Mouse (Mus musculus): ENCODE data around the gene Trim60. TPM values are rescaled to one million over a fixed set of nuclear protein-coding genes. Genes with fewer than 3 reads are reported as not detected.

Trim60 gene
- total RNA-seq (2014; fragmentation: Nextera tagmentation) (not detected in 2 replicates), total RNA-seq (2017) (0.06 and 0.11 TPM in 2 replicates), polyA plus RNA-seq (2012) (not detected in 2 replicates)

GRCm38 (mm10) chr8:65018423-65018822, at the start of gene Trim60, which contains the start of gene Trim61:
Gene Trim60, minus strand, starts transcription at chr8:65018584.
Gene Trim61, minus strand, starts transcription at chr8:65018523.
- Histone ChIP-seq H3K9me3 (replicated peaks) (no peaks in the 10 kb centered on the region), H3K4me3 (ENCODE audit: low read depth, low read length) (no peak within 1 kb of the TSS), H3K27me3 (ENCODE audit: insufficient read depth, low read length) (peaks cover 10% of the 10 kb centered on the region; the same call in 1 of the 2 replicates), H3K36me3 (replicated peaks) (no peaks in the 10 kb centered on the region), H3K4me1 (ENCODE audit: insufficient read depth, low read depth, low read length) (no peaks in the 10 kb centered on the region)
- TF ChIP-seq GATA1 (IDR thresholded peaks at IDR 0.05; ENCODE audit: borderline replicate concordance, low read length) (no peak), TAL1 (conservative IDR thresholded peaks at IDR 0.05; ENCODE audit: low read depth, low read length) (no peak), GATA2 (IDR thresholded peaks at IDR 0.05; ENCODE audit: borderline replicate concordance, low read depth, low read length) (no peak), CTCF (IDR thresholded peaks at IDR 0.05; ENCODE audit: low read depth, low read length) (no peak), POLR2AphosphoS5 (IDR thresholded peaks at IDR 0.05; ENCODE audit: insufficient replicate concordance, low read depth, low read length) (no peak)
- no peak for ATAC-seq (ENCODE audit: extremely low read depth, insufficient number of reproducible peaks, low FRiP score, poor library complexity, severe bottlenecking)
- DNase-seq (ENCODE audit: low spot score): no peak

GRCm38 (mm10) chr8:65067694-65068472, 49.5 kb upstream of the Trim60 start:
- Histone ChIP-seq H3K9me3 (replicated peaks) (no peaks in the 10 kb centered on the region), H3K4me3 (ENCODE audit: low read depth, low read length) (no peak overlapping the region), H3K36me3 (replicated peaks) (no peaks in the 10 kb centered on the region), H3K27me3 (ENCODE audit: insufficient read depth, low read length) (no peaks in the 10 kb centered on the region), H3K4me1 (ENCODE audit: insufficient read depth, low read depth, low read length) (no peaks in the 10 kb centered on the region; the same call in 1 of the 2 replicates)
- TF ChIP-seq POLR2AphosphoS5 (IDR thresholded peaks at IDR 0.05; ENCODE audit: insufficient replicate concordance, low read depth, low read length): no peak
- DNase-seq (ENCODE audit: low spot score): no peak
- ATAC-seq (ENCODE audit: extremely low read depth, insufficient number of reproducible peaks, low FRiP score, poor library complexity, severe bottlenecking): no peak

- H3K4me3 ChIP-seq (ENCODE audit: low read depth, low read length): no peak overlapping the region
- no peaks in the 10 kb centered on the region for H3K27me3 ChIP-seq (ENCODE audit: insufficient read depth, low read length)
- ATAC-seq (ENCODE audit: extremely low read depth, insufficient number of reproducible peaks, low FRiP score, poor library complexity, severe bottlenecking) (no peak), DNase-seq (ENCODE audit: low spot score) (no peak)
- H3K9me3 ChIP-seq (replicated peaks): no peaks in the 10 kb centered on the region
- no peaks in the 10 kb centered on the region for H3K36me3 ChIP-seq (replicated peaks)
- TF ChIP-seq TAL1 (conservative IDR thresholded peaks at IDR 0.05; ENCODE audit: low read depth, low read length): no peak
- TF ChIP-seq GATA2 (IDR thresholded peaks at IDR 0.05; ENCODE audit: borderline replicate concordance, low read depth, low read length): no peak
- no peaks in the 10 kb centered on the region; the same call in 1 of the 2 replicates for H3K4me1 ChIP-seq (ENCODE audit: insufficient read depth, low read depth, low read length)
These were observed 48.6 kb upstream of the Trim60 start for GRCm38 (mm10) chr8:65067031-65067430.

GRCm38 (mm10) chr8:65065622-65066021, 47.2 kb upstream of the Trim60 start:
- Histone ChIP-seq H3K4me3 (ENCODE audit: low read depth, low read length) (no peak overlapping the region), H3K9me3 (replicated peaks) (no peaks in the 10 kb centered on the region), H3K36me3 (replicated peaks) (no peaks in the 10 kb centered on the region), H3K27me3 (ENCODE audit: insufficient read depth, low read length) (no peaks in the 10 kb centered on the region), H3K4me1 (ENCODE audit: insufficient read depth, low read depth, low read length) (no peaks in the 10 kb centered on the region; the same call in 1 of the 2 replicates)
- DNase-seq (ENCODE audit: low spot score) (no peak), ATAC-seq (ENCODE audit: extremely low read depth, insufficient number of reproducible peaks, low FRiP score, poor library complexity, severe bottlenecking) (no peak)
- TF ChIP-seq CTCF (IDR thresholded peaks at IDR 0.05; ENCODE audit: low read depth, low read length): no peak
- TF ChIP-seq GATA1 (IDR thresholded peaks at IDR 0.05; ENCODE audit: borderline replicate concordance, low read length): no peak
- TF ChIP-seq TAL1 (conservative IDR thresholded peaks at IDR 0.05; ENCODE audit: low read depth, low read length): no peak
- TF ChIP-seq GATA2 (IDR thresholded peaks at IDR 0.05; ENCODE audit: borderline replicate concordance, low read depth, low read length): no peak
- TF ChIP-seq POLR2AphosphoS5 (IDR thresholded peaks at IDR 0.05; ENCODE audit: insufficient replicate concordance, low read depth, low read length): no peak

GRCm38 (mm10) chr8:65064071-65064470, 45.7 kb upstream of the Trim60 start:
- Histone ChIP-seq H3K4me1 (ENCODE audit: insufficient read depth, low read depth, low read length) (no peaks in the 10 kb centered on the region; the same call in 1 of the 2 replicates), H3K9me3 (replicated peaks) (no peaks in the 10 kb centered on the region), H3K27me3 (ENCODE audit: insufficient read depth, low read length) (no peaks in the 10 kb centered on the region), H3K36me3 (replicated peaks) (no peaks in the 10 kb centered on the region), H3K4me3 (ENCODE audit: low read depth, low read length) (no peak overlapping the region)
- ATAC-seq (ENCODE audit: extremely low read depth, insufficient number of reproducible peaks, low FRiP score, poor library complexity, severe bottlenecking) (no peak), DNase-seq (ENCODE audit: low spot score) (no peak)
- no peak for TF ChIP-seq TAL1 (conservative IDR thresholded peaks at IDR 0.05; ENCODE audit: low read depth, low read length)
- TF ChIP-seq GATA1 (IDR thresholded peaks at IDR 0.05; ENCODE audit: borderline replicate concordance, low read length): no peak
- TF ChIP-seq POLR2AphosphoS5 (IDR thresholded peaks at IDR 0.05; ENCODE audit: insufficient replicate concordance, low read depth, low read length): no peak

- no peak overlapping the region for H3K4me3 ChIP-seq (ENCODE audit: low read depth, low read length)
- H3K36me3 ChIP-seq (replicated peaks): no peaks in the 10 kb centered on the region
- H3K9me3 ChIP-seq (replicated peaks): no peaks in the 10 kb centered on the region
- 0 out of 2 replicates have a peak, but pooled peaks cover 6% of the 10 kb centered on the region for H3K27me3 ChIP-seq (ENCODE audit: insufficient read depth, low read length)
- DNase-seq (ENCODE audit: low spot score) (no peak), ATAC-seq (ENCODE audit: extremely low read depth, insufficient number of reproducible peaks, low FRiP score, poor library complexity, severe bottlenecking) (no peak)
- H3K4me1 ChIP-seq (ENCODE audit: insufficient read depth, low read depth, low read length): no peaks in the 10 kb centered on the region
- no peak for TF ChIP-seq POLR2AphosphoS5 (IDR thresholded peaks at IDR 0.05; ENCODE audit: insufficient replicate concordance, low read depth, low read length)
These were observed 43.8 kb upstream of the Trim60 start for GRCm38 (mm10) chr8:65062195-65062594.

- Histone ChIP-seq H3K9me3 (replicated peaks) (no peaks in the 10 kb centered on the region), H3K4me3 (ENCODE audit: low read depth, low read length) (no peak overlapping the region), H3K4me1 (ENCODE audit: insufficient read depth, low read depth, low read length) (no peaks in the 10 kb centered on the region), H3K36me3 (replicated peaks) (no peaks in the 10 kb centered on the region), H3K27me3 (ENCODE audit: insufficient read depth, low read length) (peaks cover 16% of the 10 kb centered on the region; the same call in 1 of the 2 replicates)
- ATAC-seq (ENCODE audit: extremely low read depth, insufficient number of reproducible peaks, low FRiP score, poor library complexity, severe bottlenecking): no peak
- no peak for TF ChIP-seq TAL1 (conservative IDR thresholded peaks at IDR 0.05; ENCODE audit: low read depth, low read length)
- no peak for DNase-seq (ENCODE audit: low spot score)
These were observed 38.3 kb upstream of the Trim60 start for GRCm38 (mm10) chr8:65056722-65057121.

All from G1E (cell line).